Mouse (Mus musculus): ENCODE data around the gene BC028528.
A peak's percentile ranks its signal among the peaks of the same experiment; 100 is the strongest.
"Not testable (repeated sequence)": the region's sequence is repeated elsewhere in the genome, so short reads cannot be mapped to it uniquely, and the experiment has no call there.

Gene BC028528

DNA sequence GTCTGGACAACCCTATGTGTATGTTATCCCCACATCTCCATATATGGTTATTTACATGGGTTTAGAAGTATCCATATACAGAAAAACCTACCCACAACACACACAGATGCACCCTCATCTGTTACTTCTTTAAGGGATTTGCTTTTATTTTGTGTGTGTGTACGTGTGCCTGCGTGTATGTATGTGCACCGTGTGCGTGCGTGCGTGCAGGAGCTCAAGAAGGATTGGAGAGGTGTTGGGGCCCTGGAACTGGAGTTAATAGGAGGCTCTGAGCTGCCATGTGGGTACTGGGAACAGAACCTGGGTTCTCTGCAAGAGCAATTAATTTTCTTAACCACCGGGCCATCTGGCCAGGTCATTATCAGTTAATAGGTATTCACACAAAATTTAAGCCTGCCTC is 19.8 kb downstream of the BC028528 start:
- no peak for DNase-seq (ENCODE audit: low spot score in 2 of 2)

GRCm38 (mm10) chr3:95871392-95871867 is 20.4 kb downstream of the BC028528 start, which contains the start of gene Mrps21:
Mrps21 (minus strand) TSS chr3:95871519.
- peak; percentile 85 to 87 for DNase-seq (ENCODE audit: low spot score in 2 of 2)

DNA sequence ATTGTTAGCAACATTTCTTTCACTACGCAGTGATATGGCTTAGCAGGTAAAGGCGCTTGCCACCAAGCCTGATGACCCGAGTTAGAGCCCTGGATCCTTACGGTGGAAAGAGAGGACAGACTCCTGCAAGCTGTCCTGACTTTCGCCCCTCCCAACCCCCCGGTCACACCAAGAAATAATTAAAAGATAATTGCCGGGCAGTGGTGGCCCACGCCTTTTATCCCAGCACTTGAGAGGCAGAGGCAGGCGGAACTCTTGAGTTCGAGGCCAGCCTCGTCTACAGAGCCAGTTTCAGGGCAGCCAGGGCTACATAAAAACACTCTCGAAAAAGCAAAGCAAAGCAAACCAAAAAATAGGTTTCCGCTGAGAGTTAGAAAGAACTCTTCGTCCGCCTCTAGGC is 20.8 kb downstream of the BC028528 start:
- DNase-seq (ENCODE audit: low spot score in 2 of 2), result no peak

DNA sequence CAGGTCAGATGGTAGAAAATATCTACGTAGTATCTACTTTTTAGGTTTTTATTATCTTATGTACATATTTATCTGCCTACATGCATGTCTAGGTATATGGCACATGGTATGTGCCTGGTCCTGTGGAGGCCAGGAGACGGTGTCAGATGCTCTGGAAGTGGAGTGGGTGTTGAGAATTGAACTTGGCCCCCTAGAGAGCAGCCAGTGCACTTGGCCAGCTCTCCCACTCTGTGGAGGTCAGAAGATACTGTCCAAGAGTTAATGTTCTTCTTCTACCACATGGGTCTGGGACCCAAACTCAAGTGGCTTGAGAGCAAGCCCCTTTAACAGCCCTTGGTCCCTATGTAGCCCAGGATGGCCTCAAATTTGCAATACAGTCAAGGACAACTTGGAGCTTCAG is 24.4 kb downstream of the BC028528 start:
- DNase-seq (ENCODE audit: low spot score in 2 of 2), result no peak

DNA sequence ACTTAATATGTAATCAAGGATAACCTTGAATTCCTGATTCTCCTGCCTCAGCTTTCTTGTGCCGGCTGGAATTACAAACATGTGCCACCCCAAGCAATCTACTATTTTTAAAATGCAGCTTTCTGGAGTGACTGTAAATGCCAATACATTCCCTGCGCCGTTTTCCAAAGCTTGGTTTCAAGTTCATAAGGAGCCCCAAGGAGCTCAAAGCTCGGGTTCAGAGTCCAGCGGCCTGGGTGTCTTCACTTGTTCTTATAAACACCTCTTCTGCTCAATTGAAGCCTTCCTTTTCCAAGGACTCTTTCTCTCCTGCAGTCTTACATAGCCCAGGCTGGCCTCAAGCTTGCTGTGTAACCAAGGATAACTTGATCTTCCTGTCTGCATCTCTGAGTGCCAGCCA is 25.7 kb downstream of the BC028528 start:
- DNase-seq (ENCODE audit: low spot score in 2 of 2), result no peak

GRCm38 (mm10) chr3:95865571-95865970 is 26.2 kb downstream of the BC028528 start:
- no peak for DNase-seq (ENCODE audit: low spot score in 2 of 2)

DNA sequence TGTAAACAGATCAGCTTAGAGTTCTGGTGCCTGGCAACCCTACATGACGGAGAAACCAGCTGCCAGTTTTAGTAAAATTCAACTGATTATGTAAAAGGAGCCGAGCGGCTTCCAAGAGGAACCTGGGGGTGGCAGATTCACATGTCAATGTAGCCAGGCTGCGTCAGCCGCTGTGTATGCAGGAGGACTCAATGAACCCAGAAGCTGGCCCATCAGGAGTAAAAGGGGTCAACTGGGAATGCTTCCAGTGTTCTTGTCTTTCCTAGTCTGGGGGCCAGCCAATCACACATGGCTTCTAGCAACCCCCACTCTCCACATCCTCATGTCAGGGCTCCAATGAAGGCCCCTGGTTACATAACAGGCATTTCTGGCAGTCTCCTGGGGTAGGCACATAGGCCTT is 26.8 kb downstream of the BC028528 start:
- peak; percentile 68 to 89 for DNase-seq (ENCODE audit: low spot score in 2 of 2)

- no peak for DNase-seq (ENCODE audit: low spot score in 2 of 2)
These were observed 28.2 kb downstream of the BC028528 start for GRCm38 (mm10) chr3:95863578-95863977.

DNA sequence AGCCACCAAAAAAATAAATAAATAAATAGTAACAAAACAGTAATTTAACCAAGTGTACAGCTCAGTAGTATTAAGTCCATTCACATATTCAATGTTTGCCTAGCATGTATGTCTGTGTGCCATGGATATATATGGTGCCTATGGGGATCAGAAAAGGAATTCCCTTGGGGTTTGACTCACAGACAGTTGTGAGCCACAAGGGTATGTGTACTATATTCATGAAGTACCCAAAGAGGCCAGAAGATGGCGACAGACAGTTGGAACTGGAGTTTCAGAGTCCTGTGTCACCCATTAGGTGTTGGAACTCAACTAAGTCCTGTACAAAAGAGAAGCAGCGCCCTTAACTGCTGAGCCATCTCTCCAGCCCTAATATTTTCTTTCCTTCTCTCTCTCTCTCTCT is 30.0 kb downstream of the BC028528 start:
- peak in 1 of 2 experiments; percentile 76 for DNase-seq (ENCODE audit: low spot score in 2 of 2)

DNA sequence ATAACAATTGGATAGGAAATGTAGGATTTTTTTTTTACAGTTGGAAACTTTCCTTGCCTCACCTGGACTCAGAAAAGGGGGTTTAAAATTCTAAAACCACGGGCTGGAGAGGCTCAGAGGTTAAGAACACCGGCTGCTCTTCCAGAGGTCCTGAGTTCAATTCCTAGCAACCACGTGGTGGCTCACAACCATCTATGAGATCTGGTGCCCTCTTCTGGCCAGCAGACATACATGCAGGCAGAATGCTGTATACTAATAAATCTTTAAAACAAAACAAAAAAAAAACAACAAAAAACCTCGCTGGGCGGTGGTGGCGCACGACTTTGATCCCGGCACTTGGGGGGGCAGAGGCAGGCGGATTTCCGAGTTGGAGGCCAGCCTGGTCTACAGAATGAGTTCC is 30.6 kb downstream of the BC028528 start:
- DNase-seq (ENCODE audit: low spot score in 2 of 2), result no peak

- no peak for DNase-seq (ENCODE audit: low spot score in 2 of 2)
These were observed 31.5 kb downstream of the BC028528 start for GRCm38 (mm10) chr3:95860323-95860722.

- DNase-seq (ENCODE audit: low spot score in 2 of 2), result not testable (repeated sequence)
These were observed 33.5 kb downstream of the BC028528 start for GRCm38 (mm10) chr3:95858278-95858677.

DNA sequence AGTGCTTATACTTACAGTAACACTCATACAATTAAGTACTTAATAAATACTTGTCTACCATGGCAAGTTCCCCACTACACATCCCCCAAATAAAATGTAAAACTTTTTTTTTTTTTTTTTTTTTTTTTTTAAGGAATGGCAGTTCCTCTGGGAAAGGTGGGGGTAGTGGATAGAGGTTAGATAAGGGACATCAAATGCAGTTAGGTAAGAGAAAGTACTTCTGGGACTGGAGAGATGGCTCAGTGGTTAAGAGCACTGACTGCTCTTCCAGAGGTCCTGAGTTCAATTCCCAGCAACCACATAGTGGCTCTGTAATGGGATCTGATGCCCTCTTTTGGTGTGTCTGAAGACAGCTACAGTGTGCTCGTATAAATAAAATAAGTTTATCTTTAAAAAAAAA is 34.8 kb downstream of the BC028528 start:
- not testable (repeated sequence) for DNase-seq (ENCODE audit: low spot score in 2 of 2)

GRCm38 (mm10) chr3:95856115-95856514 is 35.7 kb downstream of the BC028528 start:
- no peak for DNase-seq (ENCODE audit: low spot score in 2 of 2)

DNA sequence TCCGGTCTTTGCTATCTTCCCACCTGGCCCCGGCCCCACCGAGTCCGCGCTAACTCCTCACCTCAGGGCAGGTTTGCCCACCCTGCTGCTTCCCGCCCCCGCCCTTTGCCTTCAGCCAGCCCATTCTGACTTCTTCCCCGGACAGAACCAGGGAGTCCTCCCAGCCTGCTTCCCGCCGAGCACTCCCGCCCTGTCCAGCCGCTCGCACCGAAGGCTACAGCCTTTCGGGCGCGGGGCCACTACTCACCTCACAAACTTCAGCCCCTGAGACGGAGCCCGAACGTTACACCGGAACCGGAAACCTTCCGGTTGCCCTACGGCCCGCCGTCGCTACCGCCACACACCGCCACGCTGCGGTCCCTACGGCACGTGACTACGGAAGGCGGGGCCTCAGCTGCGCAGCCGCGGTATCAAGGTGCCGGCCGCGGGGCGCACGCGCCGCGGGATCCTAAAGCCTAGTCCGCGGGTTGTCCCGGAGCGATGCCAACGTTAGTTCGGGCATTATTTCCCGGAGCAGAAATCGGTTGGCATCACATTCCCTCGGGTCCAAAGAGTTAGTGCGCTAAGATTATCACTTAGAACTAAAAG is 36.2 kb downstream of the BC028528 start, which contains the start of gene Prpf3:
TSS of gene Prpf3 (minus strand) at position 384 of the 588 bp plus-strand sequence.
- peak; percentile 95 to 96 for DNase-seq (ENCODE audit: low spot score in 2 of 2)

- no peak for DNase-seq (ENCODE audit: low spot score in 2 of 2)
These were observed 40.5 kb downstream of the BC028528 start for GRCm38 (mm10) chr3:95851317-95851716.

- DNase-seq (ENCODE audit: low spot score in 2 of 2), result no peak
These were observed 41.2 kb downstream of the BC028528 start for GRCm38 (mm10) chr3:95850611-95851010.

GRCm38 (mm10) chr3:95842503-95843214 is 49.1 kb downstream of the BC028528 start:
- DNase-seq (ENCODE audit: low spot score in 2 of 2), result no peak

DNA sequence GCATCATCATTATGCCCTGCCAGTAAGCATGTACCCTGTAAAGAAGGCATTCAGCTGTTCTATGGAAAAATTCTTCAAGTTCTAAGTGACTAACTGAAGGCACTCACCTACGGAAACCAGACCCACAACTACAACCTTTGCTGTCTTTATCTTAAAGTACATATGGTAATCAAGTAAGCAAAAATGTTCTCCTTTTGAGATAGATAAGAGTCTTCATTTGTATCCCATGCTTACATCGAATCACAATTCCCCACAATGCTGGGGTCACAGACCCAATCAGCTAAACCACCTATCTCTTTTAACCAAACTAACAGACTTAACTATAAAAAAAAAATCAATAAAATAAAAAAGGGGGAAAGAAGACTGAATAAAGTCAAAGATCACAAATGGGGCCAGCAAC is 52.6 kb downstream of the BC028528 start:
- no peak for DNase-seq (ENCODE audit: low spot score in 2 of 2)

All from frontal cortex, postnatal 36 days (tissue).